Mouse (Mus musculus) limb, embryonic 11.5 days (tissue): ENCODE results near the gene Tnik. TPM values are rescaled to one million over a fixed set of nuclear protein-coding genes. Genes with fewer than 3 reads are reported as not detected.

Experiments
- ATAC-seq: fragments of 200-750 bp; cut with Nextera tagmentation; 2 replicates; pipeline ENCODE4 v1.8.0; 2017; ENCODE audit warnings: low read depth; ENCODE audit not compliant: insufficient number of reproducible peaks, low FRiP score, low TSS enrichment
- DNase-seq: peaks from one replicate; pipeline ENCODE4 v3.0.0-alpha.2; 2015; ENCODE audit warnings: low spot score
- H3K27ac ChIP-seq: fragments of 300-500 bp; sonication (generic); replicated peaks from 2 replicates; pipeline ENCODE4 v1.5.1; 2014; ENCODE audit warnings: low read depth, mild to moderate bottlenecking, low read length
- H3K27me3 ChIP-seq: fragments of 300-500 bp; sonication (generic); 2 replicates; pipeline ENCODE4 v1.6.1; 2014; ENCODE audit warnings: mild to moderate bottlenecking, low read length, mixed read lengths; ENCODE audit not compliant: control insufficient read depth, insufficient read depth
- H3K36me3 ChIP-seq: fragments of 300-500 bp; sonication (generic); 2 replicates; pipeline ENCODE4 v1.6.1; 2014; ENCODE audit warnings: mild to moderate bottlenecking, low read length, moderate library complexity, mixed read lengths; ENCODE audit not compliant: control insufficient read depth, insufficient read depth
- H3K4me1 ChIP-seq: fragments of 300-500 bp; sonication (generic); 2 replicates; pipeline ENCODE4 v1.6.1; 2014; ENCODE audit warnings: low read length, mixed read lengths; ENCODE audit not compliant: control insufficient read depth, insufficient read depth
- H3K4me2 ChIP-seq: fragments of 300-500 bp; sonication (generic); 2 replicates; pipeline ENCODE4 v1.6.1; 2014; ENCODE audit warnings: low read depth, mild to moderate bottlenecking, moderate library complexity; ENCODE audit not compliant: severe bottlenecking
- H3K4me3 ChIP-seq: fragments of 300-500 bp; sonication (generic); 2 replicates; pipeline ENCODE4 v1.5.1; 2014; ENCODE audit warnings: low read depth, low read length
- H3K9ac ChIP-seq: fragments of 300-500 bp; sonication (generic); 2 replicates; pipeline ENCODE4 v1.6.1; 2014; ENCODE audit warnings: mild to moderate bottlenecking, low read length
- H3K9me3 ChIP-seq: fragments of 300-500 bp; sonication (generic); 2 replicates; pipeline ENCODE4 v1.6.1; 2016; ENCODE audit warnings: low read length; ENCODE audit not compliant: control insufficient read depth
- WGBS: fragments of 180-500 bp; shearing (Covaris S2); extraction: QIAGEN DNeasy Blood & Tissue Kit; methylation state at CpG from one replicate; pipeline ENCODE4 v1.1.7; 2014; 5-methylcytosine and 5-hydroxymethylcytosine counted together
- polyA plus RNA-seq: library from polyadenylated mRNA; unstranded; fragments of >200 nt; fragmentation: Nextera tagmentation; extraction: Ambion mirVana; gene quantifications from 2 replicates; pipeline ENCODE4 v1.2.1, GENCODE M21; 2014

Gene Tnik
- polyA plus RNA-seq, 1 experiment from 2014 or later = 4.1 TPM

DNA sequence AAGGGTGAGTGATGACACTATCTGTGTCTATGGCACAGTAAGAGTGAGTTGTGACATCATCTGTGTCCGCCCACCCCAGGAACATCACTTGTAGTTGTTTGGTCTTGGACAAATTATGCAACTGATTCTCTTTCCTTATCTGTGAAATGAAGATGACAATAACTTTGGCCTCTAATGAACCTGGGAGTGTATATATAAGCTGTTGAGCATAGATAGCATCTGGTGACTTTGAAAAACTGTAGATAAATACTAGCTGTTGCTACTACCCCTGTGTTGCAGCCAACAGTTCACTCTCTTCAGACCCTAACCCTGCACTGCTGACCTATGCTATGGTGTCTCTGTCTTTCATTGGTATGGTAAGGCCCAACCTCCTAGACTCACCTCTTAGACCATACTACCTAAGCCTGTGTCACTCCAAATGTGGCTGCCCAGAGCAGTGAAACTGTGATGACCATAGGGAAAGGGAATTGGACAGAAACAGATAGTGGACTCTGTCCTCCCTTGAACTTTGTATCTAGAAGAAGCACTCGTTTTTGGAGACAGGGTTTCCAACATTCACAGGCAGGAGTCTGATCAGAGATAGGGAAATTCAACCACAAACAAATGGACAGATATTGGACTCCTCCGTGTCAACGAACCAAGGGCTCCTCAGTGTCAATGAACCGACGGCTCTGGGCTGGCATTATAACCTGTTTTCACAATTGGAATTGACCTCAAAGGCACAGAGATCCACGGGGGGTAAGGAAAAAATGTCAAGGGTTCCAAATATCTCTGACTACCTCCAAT, 451.1 kb downstream of the Tnik start:
- Histone ChIP-seq H3K4me3 (no peak overlapping the region), H3K36me3 (no peaks in the 10 kb centered on the region), H3K27ac (no peak overlapping the region), H3K9me3 (no peaks in the 10 kb centered on the region), H3K4me2 (no peak overlapping the region), H3K9ac (no peak overlapping the region), H3K27me3 (no peaks in the 10 kb centered on the region), H3K4me1 (no peaks in the 10 kb centered on the region)
- no peak for ATAC-seq
- WGBS = 82% methylated on average over 7 of the region's 7 CpGs
- no peak for DNase-seq

DNA sequence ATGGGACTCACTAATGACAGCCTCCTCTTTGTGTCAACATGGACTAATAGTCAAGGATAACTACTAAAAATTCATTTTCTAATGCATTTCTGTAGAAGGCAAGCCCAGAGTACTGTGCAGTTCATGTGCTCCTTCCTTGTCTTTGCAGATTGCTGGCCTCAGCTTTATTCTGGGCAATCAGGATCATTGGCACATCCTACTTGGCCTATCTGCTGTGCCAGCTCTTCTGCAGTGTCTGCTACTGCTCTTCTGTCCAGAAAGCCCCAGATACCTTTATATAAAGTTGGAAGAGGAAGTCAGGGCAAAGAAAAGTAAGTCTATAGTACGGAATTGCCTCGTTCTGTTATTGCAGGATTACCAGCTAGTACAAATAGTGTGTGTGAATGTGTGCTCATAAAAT, 455.5 kb downstream of the Tnik start:
- Histone ChIP-seq H3K9me3 (no peaks in the 10 kb centered on the region), H3K4me3 (no peak overlapping the region), H3K9ac (no peak overlapping the region), H3K4me1 (no peaks in the 10 kb centered on the region), H3K27ac (no peak overlapping the region), H3K4me2 (no peak overlapping the region), H3K36me3 (no peaks in the 10 kb centered on the region), H3K27me3 (no peaks in the 10 kb centered on the region)
- DNase-seq = no peak
- no peak for ATAC-seq
- WGBS = 59% methylated on average over 2 of the region's 2 CpGs

DNA sequence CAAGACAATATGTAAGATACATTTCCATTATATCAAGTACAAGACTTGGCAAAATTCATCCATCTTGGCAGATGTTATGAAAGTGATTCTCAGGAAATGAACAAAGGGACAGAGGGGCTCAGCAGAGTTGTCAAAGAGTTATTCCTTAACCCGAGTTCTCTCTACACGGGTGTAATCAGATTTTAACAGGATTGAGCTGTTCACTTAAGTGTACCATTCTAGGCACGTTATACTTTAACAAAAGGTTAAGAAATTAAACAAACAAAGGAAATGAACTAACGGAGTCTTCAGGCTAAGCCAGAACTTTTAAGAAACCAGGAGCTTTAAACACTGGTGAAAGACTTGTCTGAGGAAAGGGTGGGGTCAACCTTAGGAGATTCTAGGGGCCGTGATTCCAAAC, 458.2 kb downstream of the Tnik start:
- no peak overlapping the region for H3K27ac ChIP-seq
- no peak overlapping the region for H3K4me2 ChIP-seq
- H3K4me1 ChIP-seq = no peaks in the 10 kb centered on the region
- H3K4me3 ChIP-seq = no peak overlapping the region
- DNase-seq (no peak), ATAC-seq (no peak)
- no peaks in the 10 kb centered on the region for H3K27me3 ChIP-seq
- 87% methylated on average over 5 of the region's 5 CpGs for WGBS
- H3K9me3 ChIP-seq = no peaks in the 10 kb centered on the region
- no peak overlapping the region for H3K9ac ChIP-seq
- no peaks in the 10 kb centered on the region for H3K36me3 ChIP-seq

DNA sequence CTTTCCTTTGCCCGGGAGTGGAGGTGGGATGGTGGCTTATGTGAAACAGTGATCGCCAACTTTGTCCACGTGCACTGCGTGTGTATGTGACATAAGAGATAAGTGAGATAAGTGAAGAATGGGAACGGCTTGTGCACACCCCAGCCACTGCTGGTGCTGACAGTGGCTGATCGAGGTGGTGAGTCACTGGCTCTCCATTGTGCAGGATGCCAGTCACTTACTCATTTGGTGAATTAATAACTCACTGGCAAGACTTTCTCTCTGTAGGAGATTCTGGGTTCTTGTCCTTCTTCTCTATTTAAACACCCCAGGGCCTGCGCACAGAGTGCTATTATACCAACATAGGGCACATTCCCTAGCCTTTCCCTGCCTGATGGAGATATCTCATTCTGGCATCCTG, 458.8 kb downstream of the Tnik start:
- Histone ChIP-seq H3K4me3 (no peak overlapping the region), H3K9ac (no peak overlapping the region), H3K4me2 (no peak overlapping the region), H3K27me3 (no peaks in the 10 kb centered on the region), H3K27ac (no peak overlapping the region), H3K9me3 (no peaks in the 10 kb centered on the region), H3K36me3 (no peaks in the 10 kb centered on the region), H3K4me1 (no peaks in the 10 kb centered on the region)
- ATAC-seq = no peak
- DNase-seq = no peak
- whole genome bisulfite sequencing = 90% methylated on average over 7 of the region's 7 CpGs

DNA sequence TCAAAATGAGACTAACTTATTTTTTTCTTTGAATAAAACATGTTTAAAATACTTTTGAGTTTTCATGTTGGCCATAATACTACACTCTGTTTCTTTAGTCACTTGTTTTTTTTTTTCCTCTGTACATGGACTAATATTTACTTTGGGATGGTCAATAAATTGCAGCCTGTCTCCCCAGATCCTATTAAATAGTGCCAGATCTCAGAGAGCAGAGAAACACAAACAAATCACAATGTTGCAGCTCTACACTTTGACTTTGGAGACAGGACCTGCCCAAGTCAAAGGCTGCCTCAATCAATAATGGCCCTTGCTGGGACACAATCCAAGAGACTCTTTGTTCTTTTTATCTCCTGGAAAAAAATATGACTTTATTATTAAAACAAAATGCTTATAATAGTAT, 459.5 kb downstream of the Tnik start:
- no peak overlapping the region for H3K9ac ChIP-seq
- H3K4me1 ChIP-seq = no peaks in the 10 kb centered on the region
- DNase-seq (no peak), ATAC-seq (no peak)
- H3K4me3 ChIP-seq = no peak overlapping the region
- no peak overlapping the region for H3K4me2 ChIP-seq
- H3K9me3 ChIP-seq = no peaks in the 10 kb centered on the region
- H3K36me3 ChIP-seq = no peaks in the 10 kb centered on the region
- H3K27ac ChIP-seq = no peak overlapping the region
- H3K27me3 ChIP-seq = no peaks in the 10 kb centered on the region

DNA sequence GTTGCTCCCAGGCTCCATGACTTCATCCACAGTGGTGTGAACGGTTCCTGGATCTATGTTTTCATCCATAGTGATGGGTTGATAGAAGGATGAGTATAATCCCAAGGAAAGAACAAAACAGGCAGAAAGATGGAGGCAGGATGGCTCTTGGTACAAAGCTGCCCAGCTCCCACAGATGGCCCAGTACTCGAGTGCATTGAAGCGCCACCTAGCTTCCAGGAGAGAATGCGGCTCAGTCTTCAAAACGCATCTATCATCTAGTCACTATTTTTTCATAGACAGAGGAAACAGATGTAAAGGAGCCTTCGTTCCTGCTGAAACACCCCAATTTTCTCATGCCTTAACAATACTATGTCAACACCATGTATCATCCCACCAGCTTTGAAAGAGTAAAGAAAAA, 460.5 kb downstream of the Tnik start:
- H3K4me2 ChIP-seq = no peak overlapping the region

DNA sequence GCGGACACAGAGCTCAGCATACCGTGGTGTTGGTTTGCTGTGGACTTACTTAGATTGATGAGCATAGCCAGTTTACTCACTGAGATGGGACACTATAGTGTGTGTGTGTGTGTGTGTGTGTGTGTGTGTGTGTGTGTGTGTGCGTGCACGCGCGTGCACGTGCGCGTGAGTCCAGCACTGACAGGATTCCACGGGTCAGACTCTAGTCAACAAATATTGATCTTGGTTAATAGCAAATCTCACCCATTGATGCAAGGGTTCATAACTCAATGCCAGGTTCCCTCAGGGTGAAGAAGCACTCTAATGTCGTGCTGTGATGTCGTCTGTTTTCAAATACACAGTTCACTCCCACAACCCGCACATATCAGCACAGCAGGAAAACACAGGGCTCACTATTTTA, 462.2 kb downstream of the Tnik start:
- H3K9ac ChIP-seq = no peak overlapping the region
- DNase-seq (no peak), ATAC-seq (no peak)
- no peak overlapping the region for H3K4me3 ChIP-seq
- no peaks in the 10 kb centered on the region for H3K4me1 ChIP-seq
- H3K9me3 ChIP-seq = no peaks in the 10 kb centered on the region
- H3K4me2 ChIP-seq = no peak overlapping the region
- H3K36me3 ChIP-seq = no peaks in the 10 kb centered on the region
- H3K27ac ChIP-seq = no peak overlapping the region
- no peaks in the 10 kb centered on the region for H3K27me3 ChIP-seq
- WGBS = 93% methylated on average over 13 of the region's 13 CpGs

More for the DNA sequence above, 460.5 kb downstream of the Tnik start:
- Histone ChIP-seq H3K4me3 (no peak overlapping the region), H3K9me3 (no peaks in the 10 kb centered on the region), H3K27ac (no peak overlapping the region), H3K9ac (no peak overlapping the region), H3K36me3 (no peaks in the 10 kb centered on the region), H3K27me3 (no peaks in the 10 kb centered on the region), H3K4me1 (no peaks in the 10 kb centered on the region)
- ATAC-seq (no peak), DNase-seq (no peak)
- WGBS = 69% methylated on average over 6 of the region's 6 CpGs
